In genomic region chr15:77933770-77934169, GRCm38 (mm10) we compare ENCODE assay signal across 8 mouse cellular contexts. TPM values are rescaled to one million over a fixed set of nuclear protein-coding genes. Genes with fewer than 3 reads are reported as not detected.
DNase-seq lines count a peak whose midpoint lies in the region; ATAC-seq lines count a peak whose summit lies in the region.

No protein-coding gene starts in this region.

- peak; percentile 90 for DNase-seq in 3134 (ENCODE audit: extremely low read depth, insufficient read length, low spot score)
- peak; percentile 98 to 100 for DNase-seq in adrenal gland, postnatal 36 days
- DNase-seq in embryonic facial prominence, embryonic 14.5 days (ENCODE audit: low spot score): peak; percentile 92
- peak; percentile 95 to 99 for DNase-seq in heart, adult 9 months (ENCODE audit: low spot score in 2 of 2)
- DNase-seq in kidney, adult 9 months: peak; percentile 100
- DNase-seq in spleen, adult 18-20 months: peak; percentile 82 to 96

- H3K9ac ChIP-seq in embryonic facial prominence, embryonic 14.5 days (ENCODE audit: low read depth, low read length): peak overlapping the region; percentile 50; the same call in 1 of the 2 replicates
- peak overlapping the region; percentile 40; the same call in 1 of the 2 replicates for H3K9ac ChIP-seq in limb, embryonic 13.5 days
- H3K9ac ChIP-seq in midbrain, embryonic 15.5 days: 0 out of 2 replicates have a peak overlapping the region, but pooled peaks have one; percentile 7

- H3K4me1 ChIP-seq in embryonic facial prominence, embryonic 14.5 days (ENCODE audit: control insufficient read depth, insufficient read depth, low read length): peaks cover 11% of the 10 kb centered on the region
- peaks cover 16% of the 10 kb centered on the region; the same call in 1 of the 2 replicates for H3K4me1 ChIP-seq in limb, embryonic 13.5 days
- H3K4me1 ChIP-seq in midbrain, embryonic 15.5 days: peaks cover 16% of the 10 kb centered on the region

- H3K27ac ChIP-seq in embryonic facial prominence, embryonic 14.5 days (replicated peaks; ENCODE audit: low read depth, low read length): no peak overlapping the region
- H3K27ac ChIP-seq in limb, embryonic 13.5 days: no peak overlapping the region
- no peak overlapping the region for H3K27ac ChIP-seq in midbrain, embryonic 15.5 days

- H3K4me2 ChIP-seq in embryonic facial prominence, embryonic 14.5 days (ENCODE audit: low read depth, low read length): peak overlapping the region; percentile 50
- peak overlapping the region; percentile 52 for H3K4me2 ChIP-seq in limb, embryonic 13.5 days (replicated peaks)
- H3K4me2 ChIP-seq in midbrain, embryonic 15.5 days: peak overlapping the region; percentile 44

- H3K36me3 ChIP-seq in embryonic facial prominence, embryonic 14.5 days (ENCODE audit: control insufficient read depth, insufficient read depth, low read length): no peaks in the 10 kb centered on the region
- no peaks in the 10 kb centered on the region for H3K36me3 ChIP-seq in limb, embryonic 13.5 days
- no peaks in the 10 kb centered on the region for H3K36me3 ChIP-seq in midbrain, embryonic 15.5 days (replicated peaks)

- no peaks in the 10 kb centered on the region for H3K27me3 ChIP-seq in embryonic facial prominence, embryonic 14.5 days (replicated peaks; ENCODE audit: control insufficient read depth, insufficient read depth, low read length)
- no peaks in the 10 kb centered on the region for H3K27me3 ChIP-seq in limb, embryonic 13.5 days
- no peaks in the 10 kb centered on the region for H3K27me3 ChIP-seq in midbrain, embryonic 15.5 days (replicated peaks)

- peak; percentile 13; the same call in 1 of the 2 replicates for ATAC-seq in embryonic facial prominence, embryonic 14.5 days (ENCODE audit: low read depth)
- ATAC-seq in limb, embryonic 13.5 days (ENCODE audit: low FRiP score, low read depth): no peak
- no peak for ATAC-seq in midbrain, embryonic 15.5 days (replicated peaks)

- peak overlapping the region; percentile 21 for H3K4me3 ChIP-seq in embryonic facial prominence, embryonic 14.5 days (ENCODE audit: low read depth, low read length)
- H3K4me3 ChIP-seq in limb, embryonic 13.5 days: peak overlapping the region; percentile 13; the same call in 1 of the 2 replicates
- peak overlapping the region; percentile 24 for H3K4me3 ChIP-seq in midbrain, embryonic 15.5 days

- 0% methylated on average over 14 of the region's 14 CpGs for whole genome bisulfite sequencing in embryonic facial prominence, embryonic 14.5 days
- WGBS in limb, embryonic 13.5 days: 1% methylated on average over 14 of the region's 14 CpGs
- under 1% methylated on average over 14 of the region's 14 CpGs for WGBS in midbrain, embryonic 15.5 days

- H3K9me3 ChIP-seq in embryonic facial prominence, embryonic 14.5 days (ENCODE audit: control insufficient read depth, low read length): no peaks in the 10 kb centered on the region
- H3K9me3 ChIP-seq in limb, embryonic 13.5 days: no peaks in the 10 kb centered on the region
- no peaks in the 10 kb centered on the region for H3K9me3 ChIP-seq in midbrain, embryonic 15.5 days

RNA-seq across cellular contexts. Expression of gene Txn2, which starts 5.0 kb away (rescaled TPM):
- 100 to 1,000 TPM; 563 to 586 TPM for total RNA-seq in adrenal gland, postnatal 36 days (2021)
- polyA plus RNA-seq in embryonic facial prominence, embryonic 14.5 days (2014; fragmentation: Nextera tagmentation; extraction: Ambion mirVana): 234 and 271 TPM in 2 replicates
- 237 and 238 TPM in 2 replicates for polyA plus RNA-seq in limb, embryonic 13.5 days (2015; fragmentation: Nextera tagmentation; extraction: Ambion mirVana)
- 203 and 229 TPM in 2 replicates for polyA plus RNA-seq in midbrain, embryonic 15.5 days (2015; fragmentation: Nextera tagmentation; extraction: Ambion mirVana)

RNA-seq across cellular contexts. Expression of gene Foxred2, which starts 22.8 kb away (rescaled TPM):
- total RNA-seq in adrenal gland, postnatal 36 days (2021): 1 to 10 TPM; 2.7 TPM
- 4.5 and 5.3 TPM in 2 replicates for polyA plus RNA-seq in embryonic facial prominence, embryonic 14.5 days (2014; fragmentation: Nextera tagmentation; extraction: Ambion mirVana)
- polyA plus RNA-seq in limb, embryonic 13.5 days (2015; fragmentation: Nextera tagmentation; extraction: Ambion mirVana): 6.2 and 6.9 TPM in 2 replicates
- polyA plus RNA-seq in midbrain, embryonic 15.5 days (2015; fragmentation: Nextera tagmentation; extraction: Ambion mirVana): 10.3 and 11.8 TPM in 2 replicates

RNA-seq across cellular contexts. Expression of gene Eif3d, which starts 36.8 kb away (rescaled TPM):
- 100 to 1,000 TPM; 151 to 167 TPM for total RNA-seq in adrenal gland, postnatal 36 days (2021)
- polyA plus RNA-seq in embryonic facial prominence, embryonic 14.5 days (2014; fragmentation: Nextera tagmentation; extraction: Ambion mirVana): 155 and 194 TPM in 2 replicates
- polyA plus RNA-seq in limb, embryonic 13.5 days (2015; fragmentation: Nextera tagmentation; extraction: Ambion mirVana): 211 and 218 TPM in 2 replicates
- 162 and 180 TPM in 2 replicates for polyA plus RNA-seq in midbrain, embryonic 15.5 days (2015; fragmentation: Nextera tagmentation; extraction: Ambion mirVana)
